22 mouse cellular contexts compared by ENCODE assay signal in the genomic region with DNA sequence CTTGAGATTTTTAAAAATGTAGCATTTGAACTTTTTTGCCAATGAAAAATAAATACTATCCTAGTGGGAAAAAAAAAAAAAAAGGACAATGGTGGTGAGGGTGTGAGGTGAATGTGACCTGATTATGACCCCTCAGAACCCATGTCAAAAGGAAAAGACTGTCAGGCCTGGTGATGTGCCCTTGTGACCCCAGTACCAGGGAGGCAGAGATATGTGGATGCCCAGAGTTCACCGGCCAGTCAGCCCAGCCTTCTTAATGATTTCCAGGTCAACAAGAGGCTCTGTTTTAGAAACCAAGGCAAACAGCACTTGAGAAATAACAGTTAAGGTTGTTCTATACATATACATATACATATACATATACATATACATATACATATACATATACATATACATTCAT. TPM values are rescaled to one million over a fixed set of nuclear protein-coding genes. Genes with fewer than 3 reads are reported as not detected.
"Had no signal": no experiment of that assay in that cellular context is flagged by ENCODE, and none has a peak within 500 bp of the region (broad histone marks: within the 10 kb centered on the region; RNA-seq: fewer than 3 reads in every experiment).

No protein-coding gene starts in this region.

- H3K4me2 ChIP-seq: lung, embryonic 14.5 days; midbrain, embryonic 12.5 days; neural tube, embryonic 13.5 days; neural tube, embryonic 15.5 days had no signal

- ATAC-seq: midbrain, embryonic 16.5 days had no signal

- H3K9me3 ChIP-seq: midbrain, embryonic 10.5 days; midbrain, embryonic 12.5 days; neural tube, embryonic 13.5 days; neural tube, embryonic 15.5 days had no signal

- H3K36me3 ChIP-seq: midbrain, embryonic 10.5 days; midbrain, embryonic 12.5 days; neural tube, embryonic 13.5 days; neural tube, embryonic 15.5 days had no signal

- H3K27me3 ChIP-seq: neural tube, embryonic 13.5 days; neural tube, embryonic 15.5 days had no signal

- DNase-seq: lung, adult 18-20 months; lung, embryonic 14.5 days; lung, postnatal 10 days; lung, postnatal 4 days; midbrain, embryonic 14.5 days; retina, postnatal 1 day; right cerebral cortex, adult 18-20 months; right cerebral cortex, postnatal 25 days; right cerebral cortex, postnatal 4 days; spleen, adult 18-20 months; thymus, adult 18-20 months; thymus, postnatal 14 days; thymus, postnatal 36 days had no signal

- H3K27ac ChIP-seq: midbrain, embryonic 10.5 days; midbrain, embryonic 12.5 days; neural tube, embryonic 13.5 days; neural tube, embryonic 15.5 days had no signal

- H3K4me3 ChIP-seq: midbrain, embryonic 10.5 days; midbrain, embryonic 12.5 days; myocyte; neural tube, embryonic 13.5 days; neural tube, embryonic 15.5 days had no signal

- H3K9ac ChIP-seq: lung, embryonic 14.5 days; midbrain, embryonic 12.5 days; neural tube, embryonic 13.5 days; neural tube, embryonic 15.5 days had no signal

RNA-seq across cellular contexts. Expression of a gene that starts 60.0 kb away (rescaled TPM):
- polyA plus RNA-seq: lung, embryonic 14.5 days; lung, embryonic 16.5 days; midbrain, embryonic 10.5 days; midbrain, embryonic 12.5 days; midbrain, embryonic 14.5 days; midbrain, embryonic 16.5 days; myocyte; neural tube, embryonic 11.5 days; neural tube, embryonic 15.5 days; stomach, embryonic 14.5 days had no signal
